Mouse (Mus musculus): ENCODE measurements around the gene Thoc7. TPM values are rescaled to one million over a fixed set of nuclear protein-coding genes. Genes with fewer than 3 reads are reported as not detected.
"Not testable (repeated sequence)": the region's sequence is repeated elsewhere in the genome, so short reads cannot be mapped to it uniquely, and the experiment has no call there.

Gene Thoc7
- polyA plus RNA-seq, 1 experiment, result 127 TPM

DNA sequence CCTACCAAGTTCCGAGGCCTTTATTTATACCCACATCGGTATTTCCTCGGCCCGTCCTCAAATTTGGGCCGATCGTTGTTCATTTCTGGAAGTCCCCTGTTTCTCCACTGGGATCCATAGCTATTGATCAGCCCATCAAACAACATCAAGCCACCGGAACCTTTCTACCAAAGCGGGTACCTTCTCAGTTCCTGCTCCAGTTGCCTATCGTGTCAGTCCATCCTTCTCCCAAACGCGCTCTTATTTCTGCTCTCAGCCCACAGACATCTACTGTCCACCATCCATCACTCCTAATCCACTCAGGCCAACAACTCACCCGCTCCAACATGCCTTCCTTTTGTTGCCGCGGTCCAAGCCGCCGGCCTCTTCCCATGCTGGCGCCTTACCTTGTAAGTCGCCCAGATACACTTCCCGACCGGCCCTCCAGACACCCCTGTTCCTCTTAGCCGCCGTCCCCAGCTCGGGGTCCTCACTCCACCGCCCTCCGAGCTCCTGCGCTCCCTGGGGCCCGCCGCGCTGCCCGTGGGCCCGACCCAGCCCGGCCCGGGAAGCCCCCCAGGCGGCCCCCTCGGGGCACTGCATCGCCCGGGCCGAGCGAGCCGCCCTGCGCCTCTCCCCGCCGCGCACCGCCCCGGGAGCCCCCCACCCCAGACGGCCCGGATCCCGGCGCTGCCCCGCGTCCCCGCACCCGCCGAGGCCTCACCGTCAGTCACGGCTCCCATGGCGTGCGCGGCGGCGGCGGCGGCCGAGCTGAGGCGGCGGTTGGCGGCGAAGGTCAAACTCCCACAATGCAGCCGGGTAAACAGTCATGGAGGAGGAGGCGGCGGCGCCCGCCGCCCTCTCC, 948 bp downstream of the Thoc7 start:
- H3K4me1 ChIP-seq (ENCODE audit: control insufficient read depth, insufficient read depth, insufficient read length, low read length), result peaks cover 2% of the 10 kb centered on the region; the same call in 1 of the 2 replicates
- peak overlapping the region; percentile 77 for H3K4me3 ChIP-seq (ENCODE audit: insufficient read depth, low read depth, low read length)
- H3K27ac ChIP-seq (replicated peaks; ENCODE audit: low read depth, low read length), result peak overlapping the region; percentile 64

DNA sequence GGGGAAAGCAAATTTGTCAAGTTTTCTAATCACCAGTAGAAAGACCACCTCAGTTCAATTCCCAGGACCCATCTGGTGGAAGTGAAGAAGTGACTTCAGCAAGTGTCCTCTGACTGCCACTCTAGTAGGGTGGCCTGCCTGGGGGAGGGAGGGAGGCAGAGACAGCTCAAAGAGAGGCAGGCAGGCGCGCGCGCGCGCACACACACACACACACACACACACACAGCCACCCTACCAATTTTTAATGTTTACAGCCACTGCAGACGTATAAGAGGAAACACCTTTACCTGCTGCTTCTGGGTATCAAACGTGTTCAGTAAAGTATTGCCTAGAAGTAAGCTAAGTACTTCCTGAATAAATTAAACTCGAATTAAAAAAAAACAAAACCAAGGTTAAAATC, 1.6 kb downstream of the Thoc7 start:
- no peak overlapping the region for H3K27ac ChIP-seq (replicated peaks; ENCODE audit: low read depth, low read length)
- H3K4me1 ChIP-seq (ENCODE audit: control insufficient read depth, insufficient read depth, insufficient read length, low read length), result peaks cover 2% of the 10 kb centered on the region; the same call in 1 of the 2 replicates

DNA sequence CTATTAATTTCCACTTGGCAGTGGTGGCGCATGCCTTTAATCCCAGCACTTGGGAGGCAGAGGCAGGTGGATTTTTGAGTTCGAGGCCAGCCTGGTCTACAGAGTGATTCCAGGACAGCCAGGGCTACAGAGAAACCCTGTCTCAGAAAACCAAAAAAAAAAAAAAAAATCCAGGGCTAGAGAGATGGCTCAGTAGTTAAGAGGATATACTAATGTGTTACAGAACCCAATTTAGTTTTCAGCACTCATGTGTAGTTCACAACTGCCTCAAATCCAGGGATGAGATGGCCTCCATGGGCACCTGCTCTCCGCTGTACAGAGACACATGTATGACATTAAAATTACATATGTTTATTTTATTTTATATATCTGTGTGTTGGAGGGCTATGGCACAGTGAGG, 9.5 kb downstream of the Thoc7 start:
- H3K4me1 ChIP-seq (ENCODE audit: control insufficient read depth, insufficient read depth, insufficient read length, low read length); H3K27ac ChIP-seq (replicated peaks; ENCODE audit: low read depth, low read length); H3K4me3 ChIP-seq (ENCODE audit: insufficient read depth, low read depth, low read length): not testable (repeated sequence)

More for the DNA sequence above, 1.6 kb downstream of the Thoc7 start:
- H3K4me3 ChIP-seq (ENCODE audit: insufficient read depth, low read depth, low read length), result peak overlapping the region; percentile 77

DNA sequence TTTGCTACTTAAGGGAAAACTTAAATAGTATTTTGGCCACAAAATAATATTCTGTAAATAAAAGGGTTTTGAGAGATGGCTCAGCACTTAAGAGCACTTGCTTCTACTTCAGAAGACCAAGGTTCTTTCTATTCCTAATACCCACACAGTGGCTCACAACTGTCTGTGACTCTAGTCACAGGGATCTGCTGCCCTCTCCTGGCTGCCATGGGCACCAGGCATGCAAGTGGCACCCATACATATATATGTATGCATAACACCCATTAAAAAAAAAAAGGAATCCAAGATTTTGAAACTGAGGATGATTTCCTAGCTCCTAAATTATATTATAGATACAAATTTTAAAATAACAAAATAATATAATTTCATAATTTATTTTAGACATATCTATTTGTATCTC, 11.3 kb downstream of the Thoc7 start:
- H3K27ac ChIP-seq (replicated peaks; ENCODE audit: low read depth, low read length), result no peak overlapping the region
- no peak overlapping the region for H3K4me3 ChIP-seq (ENCODE audit: insufficient read depth, low read depth, low read length)
- no peaks in the 10 kb centered on the region for H3K4me1 ChIP-seq (ENCODE audit: control insufficient read depth, insufficient read depth, insufficient read length, low read length)

DNA sequence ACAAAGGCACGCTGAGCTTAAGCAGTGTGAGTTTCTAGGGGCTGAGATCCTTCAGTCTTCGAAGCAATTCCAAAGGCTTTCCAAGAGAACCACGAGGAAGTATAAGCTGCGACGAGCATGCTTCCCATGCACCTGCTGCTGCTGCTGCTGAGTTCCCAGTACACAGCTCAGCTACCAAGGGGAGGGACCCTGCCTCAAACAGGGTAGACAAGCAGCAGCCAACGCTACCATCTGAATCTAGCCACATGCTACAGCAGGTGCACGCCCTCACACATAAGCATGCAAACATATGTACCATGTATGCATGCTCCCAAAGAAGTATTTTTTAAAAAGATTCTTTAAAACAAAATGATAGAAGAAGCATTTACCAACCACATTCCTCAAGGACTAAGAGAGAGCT, 13.3 kb downstream of the Thoc7 start:
- Histone ChIP-seq H3K4me3 (ENCODE audit: insufficient read depth, low read depth, low read length) (no peak overlapping the region), H3K4me1 (ENCODE audit: control insufficient read depth, insufficient read depth, insufficient read length, low read length) (no peaks in the 10 kb centered on the region), H3K27ac (replicated peaks; ENCODE audit: low read depth, low read length) (no peak overlapping the region)

DNA sequence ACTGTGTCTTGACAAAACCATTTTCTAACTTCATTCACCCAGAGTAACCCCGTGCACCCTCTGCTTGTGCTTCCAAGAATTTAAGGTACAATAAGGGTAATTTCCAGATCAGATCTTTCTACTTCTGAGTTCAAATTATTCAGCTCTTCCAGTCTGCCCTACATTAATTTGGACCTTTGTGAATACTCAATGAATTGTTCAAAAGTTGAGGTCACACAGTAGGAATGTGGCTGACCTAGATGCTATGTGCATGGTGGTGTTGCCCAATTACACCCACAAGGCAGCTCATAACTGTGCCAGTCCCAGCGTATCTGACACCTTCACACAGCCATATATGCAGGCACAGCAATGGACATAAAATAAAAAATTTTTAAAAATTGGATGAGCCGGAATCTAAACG, 17.0 kb downstream of the Thoc7 start:
- H3K4me1 ChIP-seq (ENCODE audit: control insufficient read depth, insufficient read depth, insufficient read length, low read length), result no peaks in the 10 kb centered on the region
- H3K4me3 ChIP-seq (ENCODE audit: insufficient read depth, low read depth, low read length), result no peak overlapping the region
- H3K27ac ChIP-seq (replicated peaks; ENCODE audit: low read depth, low read length), result no peak overlapping the region

DNA sequence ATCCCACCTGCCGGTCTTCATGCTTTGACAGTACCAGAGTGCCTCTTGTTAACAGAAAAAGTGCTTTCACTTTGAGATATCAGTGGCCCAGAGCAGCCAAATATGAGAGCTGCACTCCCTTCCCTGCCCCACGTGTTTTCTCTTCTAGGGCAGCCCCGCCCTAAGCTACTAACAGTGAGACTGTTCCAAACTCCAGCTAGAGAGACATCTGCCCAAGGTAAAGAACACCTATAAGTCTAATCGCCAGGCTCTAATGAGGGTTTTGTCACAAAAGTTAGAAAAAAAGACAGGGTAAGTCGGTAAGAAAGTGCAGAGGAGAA, 27.6 kb downstream of the Thoc7 start:
- Histone ChIP-seq H3K4me1 (ENCODE audit: control insufficient read depth, insufficient read depth, insufficient read length, low read length) (no peaks in the 10 kb centered on the region), H3K4me3 (ENCODE audit: insufficient read depth, low read depth, low read length) (peak overlapping the region; percentile 40), H3K27ac (replicated peaks; ENCODE audit: low read depth, low read length) (no peak overlapping the region)

DNA sequence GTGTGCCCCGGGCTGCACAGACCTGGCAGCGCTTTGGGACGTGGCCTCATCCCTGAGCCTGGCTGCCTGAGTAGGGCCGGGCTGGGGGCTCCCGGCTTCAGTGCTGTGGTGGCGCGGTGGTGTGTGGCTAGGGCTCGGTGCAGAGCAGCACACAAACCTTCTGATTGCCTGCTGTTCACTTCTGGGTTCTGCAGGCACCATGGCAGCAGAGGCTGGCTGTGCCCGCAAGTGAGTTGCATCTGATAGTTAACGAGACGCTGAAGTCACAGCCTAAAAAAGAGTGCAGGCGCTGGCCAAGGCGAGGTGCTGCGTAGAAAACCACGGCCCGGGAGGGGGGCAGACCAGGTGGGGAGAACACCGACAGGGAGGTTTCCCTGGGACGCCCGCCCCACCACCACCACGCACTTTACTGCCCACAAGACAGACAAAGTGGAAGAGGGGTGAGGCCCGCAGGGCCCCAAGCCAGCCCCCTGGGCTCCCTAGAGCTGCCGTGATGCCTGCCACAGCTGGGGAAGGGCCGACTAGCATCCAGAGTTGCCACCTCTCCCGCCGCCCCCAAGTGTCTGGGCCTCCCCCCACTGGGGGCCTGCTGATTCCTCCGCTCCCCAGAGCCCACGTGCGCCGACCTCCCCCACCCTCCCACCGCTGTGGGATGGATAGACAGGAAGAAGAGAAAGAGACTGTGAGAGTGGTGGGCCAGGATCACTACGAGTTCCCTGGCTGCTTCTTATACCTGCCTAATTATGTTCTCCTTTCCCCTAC, 28.2 kb downstream of the Thoc7 start:
- H3K4me1 ChIP-seq (ENCODE audit: control insufficient read depth, insufficient read depth, insufficient read length, low read length), result no peaks in the 10 kb centered on the region
- no peak overlapping the region for H3K27ac ChIP-seq (replicated peaks; ENCODE audit: low read depth, low read length)
- H3K4me3 ChIP-seq (ENCODE audit: insufficient read depth, low read depth, low read length), result peak overlapping the region; percentile 40

DNA sequence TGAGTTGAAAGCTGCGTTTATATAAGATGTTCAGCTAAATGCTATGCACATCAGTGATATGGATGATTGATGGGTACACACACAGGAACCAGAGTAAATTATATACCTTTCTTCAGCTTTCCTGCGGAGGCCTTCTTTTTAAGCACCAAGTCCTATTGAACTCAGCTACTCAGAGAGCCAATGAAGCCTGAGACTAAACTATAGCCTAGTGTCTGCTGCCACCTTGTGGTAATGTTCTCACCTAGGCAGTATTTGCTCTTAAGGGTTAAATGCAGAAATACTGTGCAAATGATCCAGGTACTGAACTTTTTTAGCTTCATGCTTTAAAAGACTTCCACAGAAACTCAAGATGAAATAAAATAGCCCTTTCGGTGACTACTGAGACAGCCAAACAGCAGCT, 44.0 kb downstream of the Thoc7 start:
- Histone ChIP-seq H3K27ac (replicated peaks; ENCODE audit: low read depth, low read length) (no peak overlapping the region), H3K4me1 (ENCODE audit: control insufficient read depth, insufficient read depth, insufficient read length, low read length) (no peaks in the 10 kb centered on the region), H3K4me3 (ENCODE audit: insufficient read depth, low read depth, low read length) (no peak overlapping the region)

DNA sequence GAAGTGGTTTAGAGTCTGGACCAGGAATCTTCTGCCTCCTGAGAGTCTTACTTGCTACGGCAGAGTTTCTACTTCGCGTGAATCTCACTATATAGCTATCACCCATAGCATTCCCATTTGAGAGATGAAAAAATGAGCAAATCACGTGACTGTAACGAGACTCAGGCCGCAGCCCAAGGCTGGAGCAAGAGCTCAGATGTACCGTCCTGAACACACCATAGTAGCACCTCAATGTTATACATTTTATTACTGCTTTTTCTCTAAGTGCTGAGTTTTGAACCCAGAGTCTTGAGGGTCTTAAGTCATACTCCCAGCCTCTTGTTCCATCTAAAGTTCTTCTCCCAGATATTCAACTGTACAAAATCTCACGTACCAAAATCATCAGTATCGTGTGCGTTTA, 44.4 kb downstream of the Thoc7 start:
- H3K27ac ChIP-seq (replicated peaks; ENCODE audit: low read depth, low read length), result no peak overlapping the region
- no peaks in the 10 kb centered on the region for H3K4me1 ChIP-seq (ENCODE audit: control insufficient read depth, insufficient read depth, insufficient read length, low read length)
- H3K4me3 ChIP-seq (ENCODE audit: insufficient read depth, low read depth, low read length), result no peak overlapping the region

DNA sequence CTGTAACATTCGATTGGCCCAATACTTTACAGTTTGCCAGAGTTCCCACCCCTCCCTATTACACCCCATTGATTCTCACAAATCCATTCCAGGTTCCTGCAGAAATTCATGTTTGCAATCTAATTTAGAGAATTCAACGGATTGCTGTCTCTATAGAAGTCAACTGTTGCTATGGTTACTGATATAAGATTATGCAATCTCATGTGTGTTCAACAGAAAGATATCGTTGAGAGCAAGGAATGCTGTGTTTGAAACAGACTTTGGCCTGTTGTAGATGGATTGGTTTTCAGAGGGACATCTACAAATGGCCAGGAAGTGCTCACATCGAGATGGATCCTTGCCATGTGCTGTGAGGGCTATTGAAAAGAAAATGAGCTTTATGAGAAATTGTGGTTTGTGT, 46.4 kb downstream of the Thoc7 start:
- Histone ChIP-seq H3K27ac (replicated peaks; ENCODE audit: low read depth, low read length) (no peak overlapping the region), H3K4me3 (ENCODE audit: insufficient read depth, low read depth, low read length) (no peak overlapping the region), H3K4me1 (ENCODE audit: control insufficient read depth, insufficient read depth, insufficient read length, low read length) (no peaks in the 10 kb centered on the region)

DNA sequence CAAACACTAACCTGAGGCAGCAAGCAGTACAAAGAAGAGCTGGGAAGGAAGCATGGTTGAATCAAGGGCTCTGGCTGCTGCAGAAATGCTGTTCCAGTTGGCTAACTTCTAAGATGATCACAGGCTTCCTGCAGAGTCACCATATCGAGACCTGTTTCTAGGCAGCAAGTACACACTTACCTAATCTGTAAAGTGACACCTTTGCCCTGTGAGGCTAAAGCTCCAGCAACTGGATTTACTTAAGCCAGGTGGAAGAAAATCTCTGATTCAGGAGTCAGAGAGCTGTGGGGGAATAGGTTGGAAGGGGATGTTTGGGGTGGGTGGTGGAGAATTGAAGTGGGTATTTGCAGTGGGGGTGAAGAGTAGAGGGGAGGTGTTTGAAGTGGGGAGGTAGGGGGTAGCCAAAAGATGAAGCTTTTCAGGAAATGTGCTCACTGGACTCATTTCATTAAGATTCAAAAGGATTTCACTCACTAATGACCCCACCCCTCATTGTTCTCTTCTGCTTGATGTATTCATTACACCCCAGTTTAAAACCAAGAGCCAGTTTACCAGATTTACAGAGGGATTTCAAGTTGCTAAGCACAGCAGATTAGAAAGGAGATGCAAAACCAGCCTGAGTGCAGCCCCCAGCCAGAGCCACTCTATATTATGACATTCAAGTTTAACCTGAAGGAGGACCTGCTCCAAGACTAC, 47.1 kb downstream of the Thoc7 start, which contains the start of gene Gm281:
Gm281 (minus strand) TSS at position 92 of the 696 bp plus-strand sequence.
- H3K4me1 ChIP-seq (ENCODE audit: control insufficient read depth, insufficient read depth, insufficient read length, low read length), result no peaks in the 10 kb centered on the region
- no peak within 1 kb of the TSS for H3K27ac ChIP-seq (replicated peaks; ENCODE audit: low read depth, low read length)
- H3K4me3 ChIP-seq (ENCODE audit: insufficient read depth, low read depth, low read length), result no peak within 1 kb of the TSS

DNA sequence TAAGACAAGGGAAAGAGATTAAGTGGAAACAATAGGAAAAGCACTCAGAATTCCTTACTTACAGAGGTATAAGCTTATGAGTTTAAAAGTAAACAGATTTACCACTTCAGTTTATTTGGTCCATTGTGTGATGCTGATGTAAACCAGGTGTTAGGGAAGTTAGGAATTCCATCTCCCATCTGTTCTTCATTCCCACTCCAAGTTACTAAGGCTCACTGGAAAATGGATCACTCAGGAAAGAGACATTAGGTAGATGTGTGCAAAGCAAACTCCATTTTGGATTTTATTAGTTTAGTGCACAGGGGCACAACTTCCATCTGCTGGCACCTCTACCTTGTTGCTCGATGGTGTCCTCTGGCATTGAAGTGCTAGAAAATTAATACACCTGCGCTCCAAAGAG, 51.5 kb downstream of the Thoc7 start:
- Histone ChIP-seq H3K4me3 (ENCODE audit: insufficient read depth, low read depth, low read length) (no peak overlapping the region), H3K4me1 (ENCODE audit: control insufficient read depth, insufficient read depth, insufficient read length, low read length) (no peaks in the 10 kb centered on the region), H3K27ac (replicated peaks; ENCODE audit: low read depth, low read length) (no peak overlapping the region)

DNA sequence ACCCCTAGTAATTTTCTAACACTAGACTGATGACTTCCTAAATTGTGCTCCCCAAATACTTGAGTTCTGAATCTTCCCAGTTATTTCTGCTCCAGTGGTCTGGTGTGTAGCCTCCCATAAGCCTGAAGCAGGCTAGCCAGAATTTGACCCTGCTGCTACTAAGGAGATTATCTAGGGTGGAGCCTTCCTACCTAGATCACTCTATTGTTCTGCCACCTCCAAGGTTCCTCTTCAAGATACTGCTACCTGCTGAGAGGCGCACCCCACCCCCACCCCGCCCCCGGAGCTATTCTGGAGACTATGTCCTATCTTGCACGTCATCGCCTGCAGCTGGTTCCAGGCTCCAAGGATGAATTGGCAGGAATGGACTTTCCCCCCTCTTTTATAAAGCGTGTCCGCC, 54.5 kb downstream of the Thoc7 start:
- H3K4me3 ChIP-seq (ENCODE audit: insufficient read depth, low read depth, low read length), result no peak overlapping the region
- H3K27ac ChIP-seq (replicated peaks; ENCODE audit: low read depth, low read length), result no peak overlapping the region
- no peaks in the 10 kb centered on the region for H3K4me1 ChIP-seq (ENCODE audit: control insufficient read depth, insufficient read depth, insufficient read length, low read length)

DNA sequence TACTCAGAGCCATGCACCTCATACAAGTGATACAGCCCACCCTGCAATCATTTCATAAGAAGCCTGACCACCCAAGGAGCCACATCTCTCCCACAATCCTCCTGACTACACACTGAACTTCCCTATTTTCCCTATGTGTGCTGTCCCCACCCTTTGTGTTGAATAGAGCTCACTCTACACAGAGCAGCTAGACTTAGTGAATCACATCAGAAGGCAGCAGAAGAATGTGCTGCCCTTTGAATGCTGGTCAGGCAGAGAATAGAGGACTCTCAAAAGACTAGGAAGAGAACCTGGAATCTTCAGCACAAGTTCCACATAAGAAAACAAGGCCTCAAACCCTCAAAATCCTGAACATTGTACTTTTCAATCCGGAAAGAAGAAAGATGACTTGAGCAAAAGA, 55.2 kb downstream of the Thoc7 start:
- no peak overlapping the region for H3K4me3 ChIP-seq (ENCODE audit: insufficient read depth, low read depth, low read length)
- no peak overlapping the region for H3K27ac ChIP-seq (replicated peaks; ENCODE audit: low read depth, low read length)
- H3K4me1 ChIP-seq (ENCODE audit: control insufficient read depth, insufficient read depth, insufficient read length, low read length), result no peaks in the 10 kb centered on the region

Measured in brown adipose tissue, adult 24 weeks (tissue).